Mouse (Mus musculus): ENCODE measurements around the gene Fam19a2.

- TF ChIP-seq MAX (IDR thresholded peaks at IDR 0.05) (no peak), CTCF (IDR thresholded peaks at IDR 0.05; ENCODE audit: control insufficient read depth, insufficient read depth, insufficient read length) (no peak), MYOD1 (IDR thresholded peaks at IDR 0.05; ENCODE audit: control insufficient read depth, insufficient read length, low read depth) (no peak)
Observed at GRCm38 (mm10) chr10:123420249-123420648, 156.5 kb downstream of the Fam19a2 start.
